Mouse (Mus musculus) forebrain, embryonic 11.5 days (tissue): ENCODE results near the gene Slc1a2. TPM values are rescaled to one million over a fixed set of nuclear protein-coding genes. Genes with fewer than 3 reads are reported as not detected.
A peak's percentile ranks its signal among the peaks of the same experiment; 100 is the strongest.

Source experiments
- ATAC-seq: fragments of 200-750 bp; cut with Nextera tagmentation; replicated peaks from 2 replicates; pipeline ENCODE4 v1.8.0; 2017; ENCODE audit warnings: moderate TSS enrichment; ENCODE audit not compliant: low FRiP score
- DNase-seq: peaks from one replicate; pipeline ENCODE4 v3.0.0-alpha.2; 2017; ENCODE audit warnings: low spot score
- H3K27ac ChIP-seq: fragments of 300-500 bp; sonication (generic); 2 replicates; pipeline ENCODE4 v1.5.1; 2014; ENCODE audit warnings: low read depth, low read length
- H3K27me3 ChIP-seq: fragments of 300-500 bp; sonication (generic); 2 replicates; pipeline ENCODE4 v1.6.1; 2014; ENCODE audit warnings: mild to moderate bottlenecking, low read length, mixed read lengths; ENCODE audit not compliant: control insufficient read depth, insufficient read depth
- H3K36me3 ChIP-seq: fragments of 300-500 bp; sonication (generic); 2 replicates; pipeline ENCODE4 v1.6.1; 2014; ENCODE audit warnings: mild to moderate bottlenecking, low read length, moderate library complexity, mixed read lengths; ENCODE audit not compliant: control insufficient read depth, insufficient read depth
- H3K4me1 ChIP-seq: fragments of 300-500 bp; sonication (generic); replicated peaks from 2 replicates; pipeline ENCODE4 v1.6.1; 2014; ENCODE audit warnings: low read length, mixed read lengths; ENCODE audit not compliant: control insufficient read depth, insufficient read depth
- H3K4me2 ChIP-seq: fragments of 300-500 bp; sonication (generic); 2 replicates; pipeline ENCODE4 v1.6.1; 2014; ENCODE audit warnings: low read depth, mild to moderate bottlenecking, low read length, moderate library complexity, mixed read lengths; ENCODE audit not compliant: severe bottlenecking
- H3K4me3 ChIP-seq: fragments of 300-500 bp; sonication (generic); 2 replicates; pipeline ENCODE4 v1.5.1; 2014; ENCODE audit warnings: low read depth, low read length
- H3K9ac ChIP-seq: fragments of 300-500 bp; sonication (generic); 2 replicates; pipeline ENCODE4 v1.6.1; 2014; ENCODE audit warnings: low read length
- H3K9me3 ChIP-seq: fragments of 300-500 bp; sonication (generic); 2 replicates; pipeline ENCODE4 v1.6.1; 2016; ENCODE audit warnings: low read length, mixed read lengths; ENCODE audit not compliant: control insufficient read depth
- WGBS: fragments of 180-500 bp; shearing (Covaris S2); extraction: QIAGEN DNeasy Blood & Tissue Kit; methylation state at CpG from one replicate; pipeline ENCODE4 v1.1.7; 2014; 5-methylcytosine and 5-hydroxymethylcytosine counted together
- polyA plus RNA-seq: library from polyadenylated mRNA; unstranded; fragments of >200 nt; fragmentation: Nextera tagmentation; extraction: Ambion mirVana; gene quantifications from 2 replicates; pipeline ENCODE4 v1.2.1, GENCODE M21; 2014

Slc1a2 gene
- polyA plus RNA-seq, 1 experiment from 2014 or later = 7.7 TPM

DNA sequence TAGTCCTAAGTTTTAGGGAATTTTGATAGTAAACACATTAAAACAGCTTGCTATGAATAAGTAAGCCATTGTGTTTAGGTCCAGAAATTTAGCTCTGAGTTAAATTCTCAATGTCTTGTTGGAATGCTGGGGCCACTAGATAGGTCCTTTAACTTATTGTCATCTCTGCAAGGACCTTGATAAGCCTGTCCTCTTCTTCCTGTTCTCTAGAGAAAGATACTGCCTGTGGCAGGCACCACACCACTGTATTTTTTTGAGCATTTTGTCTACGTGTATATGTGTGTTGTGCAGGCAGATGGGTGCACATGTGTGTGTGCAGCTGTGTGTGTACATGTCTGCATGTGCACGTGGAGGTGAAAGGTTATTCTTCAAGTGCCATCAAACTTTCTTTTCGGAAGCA is 75.6 kb downstream of the Slc1a2 start:
- no peak overlapping the region for H3K27ac ChIP-seq
- no peak overlapping the region for H3K4me2 ChIP-seq
- H3K9ac ChIP-seq = no peak overlapping the region
- no peaks in the 10 kb centered on the region for H3K27me3 ChIP-seq
- no peak for DNase-seq
- no peak for ATAC-seq
- 0 out of 2 replicates have a peak, but pooled peaks cover 3% of the 10 kb centered on the region for H3K4me1 ChIP-seq
- H3K9me3 ChIP-seq = no peaks in the 10 kb centered on the region
- no peak overlapping the region for H3K4me3 ChIP-seq
- WGBS = 85% methylated on average over 3 of the region's 3 CpGs
- H3K36me3 ChIP-seq = no peaks in the 10 kb centered on the region

GRCm38 (mm10) chr2:102735031-102735430 is 76.6 kb downstream of the Slc1a2 start:
- Histone ChIP-seq H3K9me3 (no peaks in the 10 kb centered on the region), H3K27me3 (no peaks in the 10 kb centered on the region), H3K36me3 (no peaks in the 10 kb centered on the region), H3K4me3 (no peak overlapping the region), H3K4me2 (no peak overlapping the region), H3K27ac (no peak overlapping the region), H3K4me1 (0 out of 2 replicates have a peak, but pooled peaks cover 3% of the 10 kb centered on the region), H3K9ac (no peak overlapping the region)
- WGBS = 83% methylated on average over 2 of the region's 2 CpGs
- DNase-seq (no peak), ATAC-seq (no peak)

- ATAC-seq = no peak
- no peak overlapping the region for H3K27ac ChIP-seq
- no peaks in the 10 kb centered on the region for H3K27me3 ChIP-seq
- no peak for DNase-seq
- no peak overlapping the region for H3K4me2 ChIP-seq
- 97% methylated on average over 9 of the region's 9 CpGs for WGBS
- H3K4me1 ChIP-seq = 0 out of 2 replicates have a peak, but pooled peaks cover 2% of the 10 kb centered on the region
- no peak overlapping the region for H3K9ac ChIP-seq
- H3K9me3 ChIP-seq = no peaks in the 10 kb centered on the region
- H3K4me3 ChIP-seq = no peak overlapping the region
- no peaks in the 10 kb centered on the region for H3K36me3 ChIP-seq
Observed at GRCm38 (mm10) chr2:102735811-102736210, 77.4 kb downstream of the Slc1a2 start.

DNA sequence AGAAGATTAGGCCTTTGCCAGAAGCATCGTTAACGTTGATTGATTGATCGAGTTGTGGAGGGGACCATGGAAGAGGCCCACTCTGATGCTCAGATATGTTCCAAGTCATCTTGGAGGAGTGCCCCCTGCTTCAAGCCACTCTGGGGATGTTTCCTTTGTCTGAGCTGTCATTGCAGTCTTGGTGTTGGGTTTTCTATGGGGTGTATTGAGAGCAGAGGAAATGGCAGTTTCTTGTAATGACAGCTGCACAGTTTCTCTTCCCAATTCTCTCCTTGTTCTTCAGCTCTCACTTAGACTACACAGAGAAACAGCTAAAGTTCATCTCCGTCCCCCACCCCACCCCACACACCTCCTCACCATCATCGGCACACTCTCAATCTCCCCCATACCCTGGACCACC is 78.0 kb downstream of the Slc1a2 start:
- Histone ChIP-seq H3K27me3 (no peaks in the 10 kb centered on the region), H3K4me2 (no peak overlapping the region), H3K36me3 (no peaks in the 10 kb centered on the region), H3K9ac (no peak overlapping the region), H3K4me3 (no peak overlapping the region), H3K4me1 (no peaks in the 10 kb centered on the region), H3K27ac (no peak overlapping the region), H3K9me3 (no peaks in the 10 kb centered on the region)
- 84% methylated on average over 5 of the region's 5 CpGs for WGBS
- no peak for DNase-seq
- ATAC-seq = no peak

GRCm38 (mm10) chr2:102738852-102739251 is 80.4 kb downstream of the Slc1a2 start:
- H3K9ac ChIP-seq = no peak overlapping the region
- ATAC-seq (no peak), DNase-seq (no peak)
- H3K4me1 ChIP-seq = no peaks in the 10 kb centered on the region
- H3K9me3 ChIP-seq = no peaks in the 10 kb centered on the region
- H3K36me3 ChIP-seq = no peaks in the 10 kb centered on the region
- H3K4me3 ChIP-seq = no peak overlapping the region
- H3K27ac ChIP-seq = no peak overlapping the region
- 90% methylated on average over 1 of the region's 1 CpGs for WGBS
- no peak overlapping the region for H3K4me2 ChIP-seq
- no peaks in the 10 kb centered on the region for H3K27me3 ChIP-seq

DNA sequence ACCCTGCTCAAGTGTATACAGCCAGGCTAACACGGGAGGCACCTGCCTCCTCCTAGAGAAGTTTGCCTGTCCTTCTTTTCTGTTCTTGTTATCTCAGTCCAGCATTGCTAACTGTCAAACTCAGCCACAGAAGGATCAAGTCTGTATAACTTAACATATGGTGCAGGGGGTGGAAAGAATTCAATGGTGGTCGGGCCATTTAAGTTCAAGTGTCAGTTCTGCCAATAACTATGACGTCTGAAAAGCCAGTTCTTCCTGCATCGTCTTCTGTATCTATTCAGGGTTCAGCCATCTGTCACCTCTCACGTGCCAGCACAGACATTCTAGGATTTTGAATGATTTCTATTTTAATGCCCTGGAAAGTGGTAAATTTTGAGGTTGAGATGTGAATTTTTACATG is 84.2 kb downstream of the Slc1a2 start:
- H3K4me1 ChIP-seq = peaks cover 7% of the 10 kb centered on the region; the same call in 1 of the 2 replicates
- H3K4me2 ChIP-seq = no peak overlapping the region
- H3K27me3 ChIP-seq = no peaks in the 10 kb centered on the region
- H3K9ac ChIP-seq = no peak overlapping the region
- H3K9me3 ChIP-seq = no peaks in the 10 kb centered on the region
- no peak overlapping the region for H3K27ac ChIP-seq
- DNase-seq (no peak), ATAC-seq (no peak)
- 86% methylated on average over 5 of the region's 5 CpGs for WGBS
- no peak overlapping the region for H3K4me3 ChIP-seq
- H3K36me3 ChIP-seq = no peaks in the 10 kb centered on the region

GRCm38 (mm10) chr2:102743918-102744696 is 85.6 kb downstream of the Slc1a2 start:
- DNase-seq (no peak), ATAC-seq (no peak)
- Histone ChIP-seq H3K4me3 (no peak overlapping the region), H3K4me1 (peaks cover 7% of the 10 kb centered on the region; the same call in 1 of the 2 replicates), H3K27ac (no peak overlapping the region; the same call in 1 of the 2 replicates), H3K4me2 (no peak overlapping the region), H3K36me3 (no peaks in the 10 kb centered on the region), H3K9me3 (no peaks in the 10 kb centered on the region), H3K27me3 (no peaks in the 10 kb centered on the region), H3K9ac (no peak overlapping the region)
- 65% methylated on average over 10 of the region's 10 CpGs for WGBS

- H3K9ac ChIP-seq = no peak overlapping the region
- no peaks in the 10 kb centered on the region for H3K36me3 ChIP-seq
- H3K4me2 ChIP-seq = peak overlapping the region; percentile 34; the same call in 1 of the 2 replicates
- H3K4me1 ChIP-seq = peaks cover 7% of the 10 kb centered on the region; the same call in 1 of the 2 replicates
- DNase-seq = peak; percentile 77
- WGBS = 3% methylated on average over 7 of the region's 7 CpGs
- peak overlapping the region; percentile 44 for H3K27ac ChIP-seq
- no peaks in the 10 kb centered on the region for H3K27me3 ChIP-seq
- peak; percentile 99 for ATAC-seq
- no peak overlapping the region for H3K4me3 ChIP-seq
- no peaks in the 10 kb centered on the region for H3K9me3 ChIP-seq
Observed at GRCm38 (mm10) chr2:102745259-102745906, 86.9 kb downstream of the Slc1a2 start.
